Mouse (Mus musculus): Measurements from ENCODE around the gene Clhc1. TPM values are rescaled to one million over a fixed set of nuclear protein-coding genes. Genes with fewer than 3 reads are reported as not detected.

The Clhc1 gene
- 0.51 to 0.64 TPM (median 0.60 TPM) in 3 of 4 replicates, not detected in the other for total RNA-seq (2023; ENCODE audit: inconsistent age)

GRCm38 (mm10) chr11:29547752-29548503 is at the start of gene Clhc1, which contains the start of gene Rps27a:
Gene Clhc1, plus strand, starts transcription at chr11:29547950.
Gene Rps27a, minus strand, starts transcription at chr11:29548109.

GRCm38 (mm10) chr11:29514682-29515412 is 32.9 kb upstream of the Clhc1 start, which contains the start of gene Prorsd1:
Gene Prorsd1, minus strand, starts transcription at chr11:29515033.

GRCm38 (mm10) chr11:29525988-29526794 is 21.6 kb upstream of the Clhc1 start, which contains the start of gene Mtif2:
Gene Mtif2, plus strand, starts transcription at chr11:29526408.

Other genes with a start within 250 kb of the Clhc1 start
- 7.0 to 11.0 TPM (median 8.3 TPM) in 4 replicates for gene Ccdc88a, start 174.3 kb upstream of the Clhc1 start, total RNA-seq (2023; ENCODE audit: inconsistent age)
- gene Prorsd1, start 32.9 kb upstream of the Clhc1 start, total RNA-seq (2023; ENCODE audit: inconsistent age), result 37.4 to 44.3 TPM (median 38.9 TPM) in 4 replicates
- 28.7 to 30.7 TPM (median 29.9 TPM) in 4 replicates for gene Mtif2, start 21.5 kb upstream of the Clhc1 start, total RNA-seq (2023; ENCODE audit: inconsistent age)
- gene Rps27a, start 159 bp downstream of the Clhc1 start, total RNA-seq (2023; ENCODE audit: inconsistent age), result 1,430 to 1,652 TPM (median 1,568 TPM) in 4 replicates
- 75.8 to 83.5 TPM (median 80.2 TPM) in 4 replicates for gene Rtn4, start 145.0 kb downstream of the Clhc1 start, total RNA-seq (2023; ENCODE audit: inconsistent age)